Mouse (Mus musculus) midbrain, embryonic 16.5 days (tissue): Measurements from ENCODE around the gene Tor3a. TPM values are rescaled to one million over a fixed set of nuclear protein-coding genes. Genes with fewer than 3 reads are reported as not detected.

ENCODE experiments used
- ATAC-seq: fragments of 200-750 bp; cut with Nextera tagmentation; 2 replicates; pipeline ENCODE4 v1.8.0; 2017; ENCODE audit warnings: moderate TSS enrichment
- H3K27ac ChIP-seq: fragments of 300-500 bp; sonication (generic); 2 replicates; pipeline ENCODE4 v1.5.1; 2014; ENCODE audit warnings: mild to moderate bottlenecking, low read length, mixed read lengths
- H3K27me3 ChIP-seq: fragments of 300-500 bp; sonication (generic); 2 replicates; pipeline ENCODE4 v1.6.1; 2014; ENCODE audit warnings: low read depth, low read length, mixed read lengths; ENCODE audit not compliant: control insufficient read depth, insufficient read depth
- H3K36me3 ChIP-seq: fragments of 300-500 bp; sonication (generic); 2 replicates; pipeline ENCODE4 v1.6.1; 2014; ENCODE audit warnings: mild to moderate bottlenecking, low read length, moderate library complexity, mixed read lengths; ENCODE audit not compliant: control insufficient read depth, insufficient read depth
- H3K4me1 ChIP-seq: fragments of 300-500 bp; sonication (generic); 2 replicates; pipeline ENCODE4 v1.6.1; 2014; ENCODE audit warnings: mild to moderate bottlenecking, low read length, mixed read lengths; ENCODE audit not compliant: control insufficient read depth, insufficient read depth
- H3K4me2 ChIP-seq: fragments of 300-500 bp; sonication (generic); 2 replicates; pipeline ENCODE4 v1.6.1; 2014; ENCODE audit warnings: mild to moderate bottlenecking, low read length, mixed read lengths
- H3K4me3 ChIP-seq: fragments of 300-500 bp; sonication (generic); 2 replicates; pipeline ENCODE4 v1.5.1; 2014; ENCODE audit warnings: low read depth, mild to moderate bottlenecking, low read length, moderate library complexity, mixed read lengths
- H3K9ac ChIP-seq: fragments of 300-500 bp; sonication (generic); 2 replicates; pipeline ENCODE4 v1.6.1; 2014; ENCODE audit warnings: low read depth, low read length, mixed read lengths
- H3K9me3 ChIP-seq: fragments of 300-500 bp; sonication (generic); replicated peaks from 2 replicates; pipeline ENCODE4 v1.6.1; 2014; ENCODE audit warnings: mild to moderate bottlenecking, low read length, mixed read lengths; ENCODE audit not compliant: control insufficient read depth, poor library complexity, severe bottlenecking
- WGBS: fragments of 180-500 bp; shearing (Covaris S2); extraction: QIAGEN DNeasy Blood & Tissue Kit; methylation state at CpG from one replicate; pipeline ENCODE4 v1.1.7; 2014; 5-methylcytosine and 5-hydroxymethylcytosine counted together
- polyA plus RNA-seq: library from polyadenylated mRNA; unstranded; fragments of >200 nt; fragmentation: Nextera tagmentation; extraction: Ambion mirVana; gene quantifications from 2 replicates; pipeline ENCODE4 v1.2.1, GENCODE M21; 2015

Gene Tor3a
- polyA plus RNA-seq, 1 experiment from 2014 or later = 2.9 TPM

DNA sequence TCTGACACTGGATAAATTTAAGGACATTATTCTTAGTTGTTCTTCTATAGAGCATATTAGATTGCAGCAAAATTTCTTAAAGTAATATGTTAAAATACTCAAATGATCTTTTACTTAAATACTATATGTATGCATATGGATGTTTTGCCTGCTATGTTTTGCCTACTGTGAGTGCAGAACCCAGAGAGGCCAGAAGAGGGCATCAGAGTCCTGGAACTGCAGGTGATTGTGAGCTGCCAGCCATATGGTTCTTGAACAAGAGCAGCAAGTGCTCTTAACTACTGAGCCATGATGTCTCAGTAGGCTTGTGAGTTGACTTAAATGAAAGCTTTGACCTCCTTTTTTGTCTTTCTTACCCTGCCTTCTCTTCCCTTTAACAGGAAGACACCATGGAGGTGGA is 43.2 kb downstream of the Tor3a start:
- Histone ChIP-seq H3K4me1 (no peaks in the 10 kb centered on the region), H3K9me3 (no peaks in the 10 kb centered on the region), H3K9ac (no peak overlapping the region), H3K4me3 (no peak overlapping the region), H3K4me2 (no peak overlapping the region), H3K27me3 (no peaks in the 10 kb centered on the region), H3K27ac (no peak overlapping the region), H3K36me3 (peaks cover 15% of the 10 kb centered on the region)
- no peak for ATAC-seq

DNA sequence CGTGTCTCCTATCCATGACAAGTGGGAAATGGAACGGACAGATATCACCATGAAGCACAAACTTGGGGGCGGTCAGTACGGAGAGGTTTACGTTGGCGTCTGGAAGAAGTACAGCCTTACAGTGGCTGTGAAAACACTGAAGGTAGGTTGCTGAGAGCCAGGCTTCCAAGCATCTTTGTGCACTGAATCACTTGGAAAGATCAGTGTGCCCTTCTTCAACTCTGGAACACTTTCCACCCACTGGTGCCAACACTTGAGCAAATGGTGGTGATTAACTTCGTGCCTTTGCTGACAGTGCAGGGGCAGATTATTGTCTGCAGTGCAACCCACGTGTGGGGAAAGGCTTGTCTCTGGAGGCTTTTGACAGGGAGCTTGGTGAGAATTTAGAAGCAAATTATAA is 44.2 kb downstream of the Tor3a start:
- Histone ChIP-seq H3K4me1 (no peaks in the 10 kb centered on the region), H3K4me2 (no peak overlapping the region), H3K27me3 (no peaks in the 10 kb centered on the region), H3K27ac (no peak overlapping the region), H3K9me3 (no peaks in the 10 kb centered on the region), H3K4me3 (no peak overlapping the region), H3K9ac (no peak overlapping the region), H3K36me3 (peaks cover 15% of the 10 kb centered on the region)
- WGBS = 96% methylated on average over 8 of the region's 8 CpGs
- ATAC-seq = no peak

DNA sequence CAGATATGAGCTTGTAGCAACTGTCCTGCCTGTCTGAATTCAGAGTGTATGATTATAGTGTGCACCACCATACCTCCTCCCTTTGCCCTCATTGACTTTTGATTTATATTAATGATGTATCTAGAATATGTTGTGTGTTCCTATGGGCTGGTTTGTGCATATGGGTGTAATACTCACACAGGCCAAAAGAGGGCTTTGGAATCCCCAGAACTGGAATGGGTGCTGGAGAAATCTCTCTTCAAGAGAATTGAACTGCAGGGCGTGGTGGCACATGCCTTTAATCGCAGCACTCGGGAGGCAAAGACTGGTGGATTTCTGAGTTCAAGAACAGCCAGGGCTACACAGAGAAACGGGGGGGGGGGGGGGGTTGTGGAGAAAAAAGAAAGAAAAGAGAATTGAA is 47.4 kb downstream of the Tor3a start:
- Histone ChIP-seq H3K27ac (no peak overlapping the region), H3K27me3 (no peaks in the 10 kb centered on the region), H3K9me3 (no peaks in the 10 kb centered on the region), H3K4me1 (no peaks in the 10 kb centered on the region), H3K4me3 (no peak overlapping the region), H3K4me2 (no peak overlapping the region), H3K9ac (no peak overlapping the region), H3K36me3 (peaks cover 11% of the 10 kb centered on the region)
- 82% methylated on average over 4 of the region's 4 CpGs for WGBS
- ATAC-seq = no peak

DNA sequence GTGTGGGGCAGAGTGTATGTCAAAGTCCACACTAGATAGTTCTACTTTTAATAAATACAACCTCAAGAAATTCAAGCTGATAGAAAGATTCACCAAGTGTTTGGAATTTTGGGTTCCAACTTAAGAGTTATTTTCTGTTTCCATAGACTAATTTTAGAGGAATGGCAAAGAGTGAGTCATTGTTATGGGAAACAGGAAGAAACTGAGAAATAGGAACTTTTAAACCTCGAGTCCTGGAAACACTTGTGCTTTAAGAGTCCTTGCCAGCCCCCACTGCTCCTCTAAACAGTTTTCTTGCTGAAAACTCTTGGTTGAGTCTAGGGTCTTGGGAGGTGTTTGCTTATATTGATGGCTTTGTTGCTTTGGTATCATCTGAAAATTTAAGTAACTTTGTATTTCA is 49.9 kb downstream of the Tor3a start:
- Histone ChIP-seq H3K36me3 (no peaks in the 10 kb centered on the region), H3K4me2 (no peak overlapping the region), H3K27ac (no peak overlapping the region), H3K4me1 (no peaks in the 10 kb centered on the region), H3K9ac (no peak overlapping the region), H3K27me3 (no peaks in the 10 kb centered on the region), H3K4me3 (no peak overlapping the region), H3K9me3 (no peaks in the 10 kb centered on the region)
- WGBS = 84% methylated on average over 1 of the region's 1 CpGs
- ATAC-seq = no peak

DNA sequence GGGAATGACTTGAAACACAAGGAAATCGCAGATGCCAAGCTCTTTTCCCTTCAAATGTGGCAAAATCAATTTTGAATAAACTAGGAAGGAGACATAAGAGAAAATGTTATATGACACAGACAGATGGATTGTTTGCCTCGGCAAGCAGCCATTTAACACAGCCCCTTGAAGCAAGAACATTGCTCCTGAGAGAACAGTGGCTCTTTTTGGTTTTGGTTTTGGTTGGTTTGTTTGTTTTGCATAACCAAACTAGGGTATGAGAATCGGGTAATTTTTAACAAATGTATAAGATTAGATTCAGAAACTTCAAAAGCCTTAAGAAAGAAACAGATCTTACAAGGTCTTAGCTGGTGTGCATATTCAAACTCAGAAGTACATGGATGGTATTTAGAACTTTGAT is 53.2 kb downstream of the Tor3a start:
- no peak overlapping the region for H3K27ac ChIP-seq
- no peak overlapping the region for H3K4me2 ChIP-seq
- H3K36me3 ChIP-seq = no peaks in the 10 kb centered on the region
- no peaks in the 10 kb centered on the region for H3K9me3 ChIP-seq
- WGBS = 84% methylated on average over 3 of the region's 3 CpGs
- H3K4me3 ChIP-seq = no peak overlapping the region
- H3K9ac ChIP-seq = no peak overlapping the region
- peaks cover 3% of the 10 kb centered on the region; the same call in 1 of the 2 replicates for H3K4me1 ChIP-seq
- H3K27me3 ChIP-seq = no peaks in the 10 kb centered on the region
- no peak for ATAC-seq

- H3K4me2 ChIP-seq = no peak overlapping the region
- WGBS = 73% methylated on average over 4 of the region's 4 CpGs
- no peak overlapping the region for H3K27ac ChIP-seq
- H3K36me3 ChIP-seq = no peaks in the 10 kb centered on the region
- no peak overlapping the region for H3K9ac ChIP-seq
- H3K4me1 ChIP-seq = peaks cover 3% of the 10 kb centered on the region; the same call in 1 of the 2 replicates
- no peak for ATAC-seq
- no peaks in the 10 kb centered on the region for H3K27me3 ChIP-seq
- H3K9me3 ChIP-seq = no peaks in the 10 kb centered on the region
- H3K4me3 ChIP-seq = no peak overlapping the region
These were observed 53.8 kb downstream of the Tor3a start for GRCm38 (mm10) chr1:156620292-156620909.

DNA sequence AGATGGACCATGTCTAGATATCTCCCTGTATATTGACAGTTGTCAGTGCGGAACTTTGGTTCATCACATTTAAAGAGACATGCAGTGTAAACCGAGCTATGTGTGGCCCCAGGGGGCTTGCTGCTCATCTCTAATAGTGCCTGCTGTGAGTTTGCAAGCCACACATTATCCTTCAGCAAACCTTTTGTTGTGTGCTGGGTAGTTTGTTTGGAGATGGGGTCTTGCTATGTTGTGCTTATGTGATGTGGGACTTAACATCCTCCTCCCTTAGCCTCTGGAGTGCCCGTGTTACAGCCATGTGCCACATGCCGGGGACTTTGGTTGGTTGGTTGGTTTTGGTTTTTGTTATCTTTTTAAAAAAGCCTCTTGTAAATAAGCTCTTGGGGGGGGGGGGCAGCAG is 56.3 kb downstream of the Tor3a start:
- H3K27me3 ChIP-seq = no peaks in the 10 kb centered on the region
- 48% methylated on average over 4 of the region's 4 CpGs for WGBS
- H3K4me2 ChIP-seq = no peak overlapping the region
- no peak overlapping the region for H3K27ac ChIP-seq
- peaks cover 9% of the 10 kb centered on the region for H3K4me1 ChIP-seq
- H3K4me3 ChIP-seq = no peak overlapping the region
- H3K9me3 ChIP-seq = no peaks in the 10 kb centered on the region
- no peaks in the 10 kb centered on the region for H3K36me3 ChIP-seq
- H3K9ac ChIP-seq = no peak overlapping the region
- no peak for ATAC-seq

- no peaks in the 10 kb centered on the region for H3K27me3 ChIP-seq
- ATAC-seq = no peak
- peaks cover 9% of the 10 kb centered on the region for H3K4me1 ChIP-seq
- H3K9ac ChIP-seq = no peak overlapping the region
- WGBS = 40% methylated on average over 12 of the region's 12 CpGs
- H3K36me3 ChIP-seq = no peaks in the 10 kb centered on the region
- no peaks in the 10 kb centered on the region for H3K9me3 ChIP-seq
- no peak overlapping the region for H3K4me3 ChIP-seq
- no peak overlapping the region for H3K27ac ChIP-seq
- no peak overlapping the region for H3K4me2 ChIP-seq
These were observed 57.1 kb downstream of the Tor3a start for GRCm38 (mm10) chr1:156616989-156617598.

DNA sequence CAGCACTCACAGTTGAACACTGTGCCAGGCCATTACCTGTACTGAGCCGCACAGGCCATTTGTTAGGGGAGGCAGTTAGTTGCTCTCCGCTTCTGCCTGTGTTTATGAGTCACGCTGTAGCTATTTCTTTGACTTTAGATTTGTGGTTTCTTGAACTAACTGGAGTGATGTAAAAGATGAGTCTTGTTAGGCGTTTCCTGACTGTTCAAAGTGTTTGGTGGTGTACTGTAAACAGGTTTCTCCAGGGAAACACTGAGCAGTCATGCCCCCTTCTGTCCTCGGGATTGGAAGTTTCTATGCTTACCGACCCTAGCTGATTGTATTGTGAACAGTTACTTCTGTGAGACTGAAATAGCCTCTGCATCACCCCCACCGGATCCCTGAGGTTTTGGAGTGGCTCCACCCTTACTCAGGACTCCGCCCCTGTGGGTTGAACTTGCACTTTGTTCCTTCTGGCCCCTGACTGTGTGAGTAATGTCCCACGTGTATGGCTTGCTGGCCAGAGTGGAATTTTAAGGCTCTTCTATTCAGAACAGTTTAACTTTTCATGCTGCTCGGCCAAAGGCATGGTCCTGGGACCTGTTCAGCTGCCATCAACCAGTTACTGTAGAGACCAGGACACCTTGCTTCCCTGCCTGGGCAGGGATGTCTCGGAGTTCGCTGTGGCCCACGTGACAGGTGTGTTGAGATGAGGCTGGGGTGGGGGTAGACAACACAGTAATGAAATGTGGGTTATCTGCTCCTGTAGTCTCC is 58.6 kb downstream of the Tor3a start:
- Histone ChIP-seq H3K27me3 (no peaks in the 10 kb centered on the region), H3K9ac (no peak overlapping the region), H3K4me1 (peaks cover 9% of the 10 kb centered on the region), H3K4me3 (no peak overlapping the region), H3K4me2 (no peak overlapping the region), H3K9me3 (no peaks in the 10 kb centered on the region), H3K27ac (no peak overlapping the region), H3K36me3 (no peaks in the 10 kb centered on the region)
- WGBS = 26% methylated on average over 13 of the region's 13 CpGs
- ATAC-seq = no peak
